Mouse (Mus musculus) heart, postnatal 0 days (tissue): Measurements from ENCODE around the gene Agap1.

ENCODE experiments used
- CTCF ChIP-seq: IDR thresholded peaks from 2 replicates; pipeline ENCODE4 v1.5.1; 2016; ENCODE audit warnings: antibody characterized with exemption, control low read depth, low read depth
- EP300 ChIP-seq: IDR thresholded peaks from 2 replicates; pipeline ENCODE4 v1.6.1; 2016; ENCODE audit warnings: antibody characterized with exemption, low read depth

DNA sequence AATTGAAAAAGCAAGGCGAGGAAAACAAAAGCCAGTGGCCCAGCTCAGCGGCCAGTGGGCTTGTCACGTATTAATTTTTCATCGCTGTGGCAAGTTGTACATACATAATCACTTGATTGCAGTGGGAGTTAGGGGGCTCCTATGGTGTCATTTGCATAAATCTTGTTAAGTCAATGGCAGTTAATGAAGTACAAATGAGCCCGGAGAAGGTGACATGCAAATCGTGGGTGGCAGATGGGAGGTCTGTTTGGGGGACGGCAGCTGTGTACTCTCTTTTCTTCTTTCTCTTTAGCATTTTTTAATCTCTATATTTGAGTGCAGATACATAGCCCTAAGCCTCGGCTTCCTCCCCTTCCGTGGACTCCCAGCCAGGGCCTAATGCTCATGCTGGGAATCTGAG, 220.1 kb downstream of the Agap1 start:
- TF ChIP-seq CTCF (no peak), EP300 (no peak)
